Mouse (Mus musculus) ES-Bruce4 (cell line): ENCODE results near the gene Pld6.

ENCODE experiments used
- CTCF ChIP-seq: IDR thresholded peaks from one replicate; pipeline ENCODE4 v1.8.1; 2011; ENCODE audit warnings: low read depth, low read length
- EP300 ChIP-seq: IDR thresholded peaks from 2 replicates; pipeline ENCODE4 v1.6.1; 2011; ENCODE audit warnings: low read depth, low read length; ENCODE audit not compliant: insufficient read depth
- POLR2A ChIP-seq: IDR thresholded peaks from one replicate; pipeline ENCODE4 v1.8.1; 2011; ENCODE audit warnings: low read length; ENCODE audit not compliant: insufficient read depth

- TF ChIP-seq CTCF (no peak), EP300 (no peak), POLR2A (no peak)
Observed at GRCm38 (mm10) chr11:59759178-59759577, 28.3 kb downstream of the Pld6 start.
